Mouse (Mus musculus): Measurements from ENCODE around the gene Magi2.

GRCm38 (mm10) chr5:20050284-20050683 is 823.4 kb downstream of the Magi2 start:
- TF ChIP-seq POLR2A (IDR thresholded peaks at IDR 0.05; ENCODE audit: insufficient read length, low read depth) (no peak), USF1 (IDR thresholded peaks at IDR 0.05; ENCODE audit: low read depth) (no peak), REST (IDR thresholded peaks at IDR 0.05; ENCODE audit: insufficient read depth, insufficient read length) (no peak), CEBPB (IDR thresholded peaks at IDR 0.05; ENCODE audit: insufficient read depth, poor library complexity, severe bottlenecking) (no peak), POLR2AphosphoS2 (IDR thresholded peaks at IDR 0.05; ENCODE audit: insufficient read length, low read depth) (no peak), MYOG (IDR thresholded peaks at IDR 0.05; ENCODE audit: control insufficient read depth in 1 of 3, insufficient read depth in 1 of 3, insufficient read length in 2 of 3, low read depth in 2 of 3) (no peak)

Data from myocyte (in vitro differentiated cells).